Mouse (Mus musculus) forebrain, postnatal 0 days (tissue): ENCODE results near the gene Dusp1. TPM values are rescaled to one million over a fixed set of nuclear protein-coding genes. Genes with fewer than 3 reads are reported as not detected.

ENCODE experiments used
- ATAC-seq: fragments of 200-750 bp; cut with Nextera tagmentation; 2 replicates; pipeline ENCODE4 v1.8.0; 2017; ENCODE audit warnings: mild to moderate bottlenecking, moderate library complexity
- DNase-seq: peaks from one replicate; pipeline ENCODE4 v3.0.0-alpha.2; 2015
- H3K27ac ChIP-seq: fragments of 300-500 bp; sonication (generic); 2 replicates; pipeline ENCODE4 v1.5.1; 2014; ENCODE audit warnings: low read depth, mild to moderate bottlenecking, antibody characterized with exemption, low read length, moderate library complexity, mixed read lengths
- H3K27me3 ChIP-seq: fragments of 300-500 bp; sonication (generic); 2 replicates; pipeline ENCODE4 v1.6.1; 2014; ENCODE audit warnings: mild to moderate bottlenecking, low read length, mixed read lengths; ENCODE audit not compliant: insufficient read depth
- H3K36me3 ChIP-seq: fragments of 300-500 bp; sonication (generic); 2 replicates; pipeline ENCODE4 v1.6.1; 2014; ENCODE audit warnings: mild to moderate bottlenecking, moderate library complexity; ENCODE audit not compliant: insufficient read depth
- H3K4me1 ChIP-seq: fragments of 300-500 bp; sonication (generic); 2 replicates; pipeline ENCODE4 v1.6.1; 2014; ENCODE audit warnings: antibody characterized with exemption; ENCODE audit not compliant: insufficient read depth
- H3K4me2 ChIP-seq: fragments of 300-500 bp; sonication (generic); 2 replicates; pipeline ENCODE4 v1.6.1; 2014; ENCODE audit warnings: low read depth, mild to moderate bottlenecking, moderate library complexity
- H3K4me3 ChIP-seq: fragments of 300-500 bp; sonication (generic); 2 replicates; pipeline ENCODE4 v1.5.1; 2014; ENCODE audit warnings: low read depth, low read length, mixed read lengths
- H3K9ac ChIP-seq: fragments of 300-500 bp; sonication (generic); 2 replicates; pipeline ENCODE4 v1.6.1; 2014; ENCODE audit warnings: mild to moderate bottlenecking
- H3K9me3 ChIP-seq: fragments of 300-500 bp; sonication (generic); 2 replicates; pipeline ENCODE4 v1.6.1; 2016; ENCODE audit warnings: low read length
- CTCF ChIP-seq: sonication (generic); IDR thresholded peaks from 2 replicates; pipeline ENCODE4 v1.5.1; 2016; ENCODE audit warnings: antibody characterized with exemption, control low read depth, low read depth
- WGBS: fragments of 180-500 bp; shearing (Covaris S2); extraction: QIAGEN DNeasy Blood & Tissue Kit; methylation state at CpG from one replicate; pipeline ENCODE4 v1.1.7; 2014; 5-methylcytosine and 5-hydroxymethylcytosine counted together
- polyA plus RNA-seq: library from polyadenylated mRNA; unstranded; fragments of >200 nt; fragmentation: Nextera tagmentation; extraction: Ambion mirVana; gene quantifications from 2 replicates; pipeline ENCODE4 v1.2.1, GENCODE M21; 2015
- total RNA-seq: library from RNA; depleted of rRNA; stranded (reverse); fragments of >200 nt; gene quantifications from 2 replicates; pipeline ENCODE4 v1.2.3, GENCODE M21; 2014

Dusp1 gene
- total and polyA plus RNA-seq, 2 experiments from 2014 or later: 36.0 to 41.0 TPM

GRCm38 (mm10) chr17:26584558-26585136 lies 22.7 kb upstream of the Dusp1 start:
- TF ChIP-seq CTCF: no peak
- 54% methylated on average over 15 of the region's 15 CpGs for WGBS
- Histone ChIP-seq H3K4me1 (no peaks in the 10 kb centered on the region; the same call in 1 of the 2 replicates), H3K27ac (no peak overlapping the region), H3K36me3 (peaks cover 6% of the 10 kb centered on the region; the same call in 1 of the 2 replicates), H3K4me3 (no peak overlapping the region), H3K9ac (no peak overlapping the region), H3K27me3 (no peaks in the 10 kb centered on the region), H3K9me3 (no peaks in the 10 kb centered on the region), H3K4me2 (no peak overlapping the region)
- peak; percentile 73 for ATAC-seq
- DNase-seq: peak; percentile 23

- DNase-seq: no peak
- 87% methylated on average over 4 of the region's 4 CpGs for WGBS
- no peak for TF ChIP-seq CTCF
- H3K9ac ChIP-seq: no peak overlapping the region
- H3K36me3 ChIP-seq: peaks cover 6% of the 10 kb centered on the region; the same call in 1 of the 2 replicates
- H3K4me3 ChIP-seq: no peak overlapping the region
- ATAC-seq: no peak
- no peaks in the 10 kb centered on the region for H3K27me3 ChIP-seq
- no peaks in the 10 kb centered on the region; the same call in 1 of the 2 replicates for H3K4me1 ChIP-seq
- H3K4me2 ChIP-seq: no peak overlapping the region
- no peaks in the 10 kb centered on the region for H3K9me3 ChIP-seq
- no peak overlapping the region for H3K27ac ChIP-seq
Measured at GRCm38 (mm10) chr17:26584063-26584462, 22.1 kb upstream of the Dusp1 start.

GRCm38 (mm10) chr17:26583606-26584005 lies 21.7 kb upstream of the Dusp1 start:
- Histone ChIP-seq H3K27ac (no peak overlapping the region), H3K4me2 (no peak overlapping the region), H3K9ac (no peak overlapping the region), H3K4me1 (no peaks in the 10 kb centered on the region; the same call in 1 of the 2 replicates), H3K27me3 (no peaks in the 10 kb centered on the region), H3K4me3 (no peak overlapping the region), H3K9me3 (no peaks in the 10 kb centered on the region), H3K36me3 (0 out of 2 replicates have a peak, but pooled peaks cover 2% of the 10 kb centered on the region)
- 94% methylated on average over 6 of the region's 6 CpGs for WGBS
- no peak for TF ChIP-seq CTCF
- ATAC-seq (no peak), DNase-seq (no peak)

GRCm38 (mm10) chr17:26583056-26583455 lies 21.1 kb upstream of the Dusp1 start:
- Histone ChIP-seq H3K9ac (no peak overlapping the region), H3K36me3 (0 out of 2 replicates have a peak, but pooled peaks cover 5% of the 10 kb centered on the region), H3K27ac (no peak overlapping the region), H3K4me1 (no peaks in the 10 kb centered on the region; the same call in 1 of the 2 replicates), H3K4me2 (no peak overlapping the region), H3K4me3 (no peak overlapping the region), H3K27me3 (no peaks in the 10 kb centered on the region), H3K9me3 (no peaks in the 10 kb centered on the region)
- DNase-seq (no peak), ATAC-seq (no peak)
- TF ChIP-seq CTCF: no peak
- WGBS: 94% methylated on average over 9 of the region's 9 CpGs

- ATAC-seq: 0 out of 2 replicates have a peak, but pooled peaks have one; percentile 34
- Histone ChIP-seq H3K4me2 (no peak overlapping the region), H3K36me3 (0 out of 2 replicates have a peak, but pooled peaks cover 12% of the 10 kb centered on the region), H3K27ac (no peak overlapping the region), H3K9me3 (no peaks in the 10 kb centered on the region), H3K4me3 (no peak overlapping the region), H3K4me1 (no peaks in the 10 kb centered on the region; the same call in 1 of the 2 replicates), H3K9ac (no peak overlapping the region), H3K27me3 (no peaks in the 10 kb centered on the region)
- no peak for TF ChIP-seq CTCF
- 64% methylated on average over 5 of the region's 5 CpGs for WGBS
- peak; percentile 12 for DNase-seq
Measured at GRCm38 (mm10) chr17:26582297-26582696, 20.4 kb upstream of the Dusp1 start.

GRCm38 (mm10) chr17:26580873-26581401 lies 19.0 kb upstream of the Dusp1 start:
- H3K4me3 ChIP-seq: no peak overlapping the region
- ATAC-seq (no peak), DNase-seq (no peak)
- H3K27ac ChIP-seq: no peak overlapping the region
- no peak for TF ChIP-seq CTCF
- H3K9ac ChIP-seq: no peak overlapping the region
- no peaks in the 10 kb centered on the region for H3K9me3 ChIP-seq
- 0 out of 2 replicates have a peak, but pooled peaks cover 17% of the 10 kb centered on the region for H3K36me3 ChIP-seq
- H3K4me1 ChIP-seq: no peaks in the 10 kb centered on the region; the same call in 1 of the 2 replicates
- no peaks in the 10 kb centered on the region for H3K27me3 ChIP-seq
- WGBS: 96% methylated on average over 3 of the region's 3 CpGs
- H3K4me2 ChIP-seq: no peak overlapping the region

- Histone ChIP-seq H3K36me3 (peaks cover 26% of the 10 kb centered on the region; the same call in 1 of the 2 replicates), H3K27ac (no peak overlapping the region), H3K9ac (no peak overlapping the region), H3K9me3 (no peaks in the 10 kb centered on the region), H3K4me3 (no peak overlapping the region), H3K27me3 (no peaks in the 10 kb centered on the region), H3K4me1 (no peaks in the 10 kb centered on the region; the same call in 1 of the 2 replicates), H3K4me2 (no peak overlapping the region)
- DNase-seq (no peak), ATAC-seq (no peak)
- no peak for TF ChIP-seq CTCF
- WGBS: 95% methylated on average over 6 of the region's 6 CpGs
Measured at GRCm38 (mm10) chr17:26579396-26579795, 17.5 kb upstream of the Dusp1 start.
